Mouse (Mus musculus): ENCODE results near the gene Itpr2. TPM values are rescaled to one million over a fixed set of nuclear protein-coding genes. Genes with fewer than 3 reads are reported as not detected.

Gene Itpr2
- polyA plus RNA-seq, 1 experiment, result 25.5 TPM

DNA sequence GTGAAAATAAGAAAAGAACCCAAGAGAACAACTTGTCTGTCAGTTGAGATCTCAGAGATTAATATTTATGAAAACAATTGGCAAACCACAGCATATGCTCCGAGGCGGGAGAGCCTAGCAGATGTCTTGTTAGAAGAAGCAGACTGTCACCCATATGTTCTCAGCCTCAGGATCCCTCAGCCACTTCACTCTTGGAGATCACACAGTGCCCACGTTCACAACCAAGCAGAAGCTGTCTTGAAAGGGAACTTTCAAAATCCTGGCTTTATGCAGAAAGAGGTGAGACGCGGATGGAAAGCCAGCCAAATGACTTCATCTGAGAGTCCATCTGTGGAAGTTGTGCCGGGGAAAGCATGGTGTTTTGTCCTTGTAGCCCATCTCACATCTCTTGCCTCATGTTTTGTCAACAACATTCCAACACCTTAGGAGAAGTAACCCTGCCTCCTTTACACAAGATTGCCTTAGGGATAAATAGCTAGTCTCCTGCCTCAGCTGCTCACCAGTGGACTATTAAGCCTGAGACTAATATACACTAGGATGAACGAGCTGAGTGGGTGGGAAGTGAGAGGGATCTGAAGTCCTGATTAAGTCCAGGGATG is 219.9 kb downstream of the Itpr2 start:
- Histone ChIP-seq H3K4me3 (replicated peaks; ENCODE audit: extremely low read depth, low read depth, low read length) (no peak overlapping the region), H3K4me1 (ENCODE audit: control insufficient read depth, insufficient read depth, low read length) (no peaks in the 10 kb centered on the region)
- TF ChIP-seq CTCF (IDR thresholded peaks at IDR 0.05; ENCODE audit: insufficient read depth, low read length) (no peak), POLR2A (IDR thresholded peaks at IDR 0.05; ENCODE audit: borderline replicate concordance, extremely low read depth, low read depth, low read length) (no peak)
- no peak for DNase-seq
- WGBS, result 75% methylated on average over 7 of the region's 7 CpGs

DNA sequence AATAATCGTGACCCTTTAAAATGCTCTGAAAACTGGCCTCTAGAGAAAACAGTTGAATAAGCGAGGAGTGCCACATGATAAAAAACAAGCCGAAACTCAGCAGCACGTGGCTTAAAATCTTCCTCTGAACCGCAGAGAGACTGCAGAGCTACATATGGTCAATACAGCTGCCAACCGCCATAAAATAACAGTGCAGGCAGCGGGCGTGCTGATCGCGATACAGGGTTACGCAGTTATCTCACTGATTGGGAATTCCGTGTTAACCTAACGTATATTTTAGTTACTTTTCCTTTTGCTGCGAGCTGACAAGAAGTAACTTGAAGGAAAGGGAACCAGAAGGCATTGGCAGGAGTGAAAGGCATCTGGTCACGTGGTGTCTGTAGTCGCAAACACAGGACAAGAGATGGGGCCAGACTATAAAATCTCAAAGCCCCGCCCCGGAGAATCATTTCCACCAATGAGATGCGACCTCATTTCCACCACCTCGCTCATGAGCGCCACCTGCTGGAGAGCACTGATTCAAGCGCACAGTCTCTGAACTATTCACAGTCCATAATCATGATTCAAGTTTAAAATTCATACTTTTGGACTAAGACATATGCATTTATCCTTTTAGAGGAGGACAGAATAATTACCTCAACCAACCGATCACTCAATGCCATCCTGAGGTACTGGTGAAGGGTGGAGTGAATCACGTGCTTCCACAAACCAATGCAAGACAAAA is 220.7 kb downstream of the Itpr2 start:
- DNase-seq, result no peak
- TF ChIP-seq CTCF (IDR thresholded peaks at IDR 0.05; ENCODE audit: insufficient read depth, low read length) (peak; percentile 58), POLR2A (IDR thresholded peaks at IDR 0.05; ENCODE audit: borderline replicate concordance, extremely low read depth, low read depth, low read length) (no peak)
- H3K4me1 ChIP-seq (ENCODE audit: control insufficient read depth, insufficient read depth, low read length), result no peaks in the 10 kb centered on the region
- 90% methylated on average over 24 of the region's 24 CpGs for WGBS
- no peak overlapping the region for H3K4me3 ChIP-seq (replicated peaks; ENCODE audit: extremely low read depth, low read depth, low read length)

DNA sequence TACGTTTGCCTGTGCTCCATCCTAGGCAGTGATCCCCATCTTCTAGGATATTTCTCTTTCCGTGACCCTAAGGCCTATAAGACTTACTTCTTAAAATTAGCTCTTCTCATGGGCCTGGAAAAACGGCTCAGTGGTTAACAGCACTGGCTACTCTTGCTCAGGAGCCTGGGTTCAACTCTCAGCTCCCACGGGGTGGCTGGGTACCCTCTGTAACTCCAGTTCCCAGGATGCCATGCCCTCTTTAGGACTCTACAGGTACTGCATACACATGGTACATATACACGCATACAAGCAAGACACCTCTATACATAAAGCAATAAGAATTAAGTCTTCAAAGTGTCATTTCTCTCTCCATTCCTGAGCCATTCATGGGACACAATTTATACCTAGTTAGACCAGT is 228.8 kb downstream of the Itpr2 start:
- Histone ChIP-seq H3K4me1 (ENCODE audit: control insufficient read depth, insufficient read depth, low read length) (peaks cover 5% of the 10 kb centered on the region), H3K4me3 (replicated peaks; ENCODE audit: extremely low read depth, low read depth, low read length) (no peak overlapping the region)
- TF ChIP-seq CTCF (IDR thresholded peaks at IDR 0.05; ENCODE audit: insufficient read depth, low read length) (no peak), POLR2A (IDR thresholded peaks at IDR 0.05; ENCODE audit: borderline replicate concordance, extremely low read depth, low read depth, low read length) (no peak)
- WGBS, result 94% methylated on average over 5 of the region's 5 CpGs
- no peak for DNase-seq

DNA sequence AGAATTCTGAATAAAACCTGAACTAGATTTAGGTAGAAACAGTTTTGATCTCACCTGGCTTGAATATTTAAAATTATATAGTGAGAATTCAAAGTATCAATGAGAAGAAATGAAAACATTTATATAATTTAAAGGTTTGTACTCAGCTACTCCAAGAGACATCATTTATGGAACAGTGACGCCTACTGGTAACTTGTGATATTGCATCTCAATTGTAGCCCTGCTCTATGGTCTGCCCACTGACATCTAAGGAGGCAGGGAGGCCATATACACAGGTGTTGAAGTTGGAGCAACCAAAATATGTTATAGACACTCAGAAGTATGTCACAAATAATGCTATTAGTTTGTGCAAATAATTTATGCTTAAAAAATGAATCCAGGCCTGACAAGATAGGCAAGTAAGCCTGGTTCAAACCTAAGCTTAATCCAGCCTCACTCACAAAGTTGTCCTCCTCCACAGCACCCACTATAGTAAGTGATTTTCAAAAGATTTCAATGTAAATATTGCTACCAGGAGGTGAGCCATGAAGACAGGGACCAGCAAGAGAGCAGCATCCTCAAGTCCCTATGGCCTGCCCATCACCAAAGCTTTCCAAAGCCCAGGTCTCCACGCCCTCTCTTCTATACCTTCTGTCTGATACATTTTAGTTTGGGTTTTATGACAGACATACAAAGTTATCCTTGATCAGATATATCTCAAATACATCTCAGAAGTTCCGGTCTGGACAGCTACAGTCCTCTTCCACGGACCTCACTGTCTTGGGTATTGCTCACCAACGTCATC is 229.6 kb downstream of the Itpr2 start:
- WGBS, result 78% methylated on average over 5 of the region's 5 CpGs
- TF ChIP-seq CTCF (IDR thresholded peaks at IDR 0.05; ENCODE audit: insufficient read depth, low read length) (peak; percentile 55), POLR2A (IDR thresholded peaks at IDR 0.05; ENCODE audit: borderline replicate concordance, extremely low read depth, low read depth, low read length) (no peak)
- peak; percentile 29 for DNase-seq
- H3K4me3 ChIP-seq (replicated peaks; ENCODE audit: extremely low read depth, low read depth, low read length), result no peak overlapping the region
- H3K4me1 ChIP-seq (ENCODE audit: control insufficient read depth, insufficient read depth, low read length), result peaks cover 5% of the 10 kb centered on the region

DNA sequence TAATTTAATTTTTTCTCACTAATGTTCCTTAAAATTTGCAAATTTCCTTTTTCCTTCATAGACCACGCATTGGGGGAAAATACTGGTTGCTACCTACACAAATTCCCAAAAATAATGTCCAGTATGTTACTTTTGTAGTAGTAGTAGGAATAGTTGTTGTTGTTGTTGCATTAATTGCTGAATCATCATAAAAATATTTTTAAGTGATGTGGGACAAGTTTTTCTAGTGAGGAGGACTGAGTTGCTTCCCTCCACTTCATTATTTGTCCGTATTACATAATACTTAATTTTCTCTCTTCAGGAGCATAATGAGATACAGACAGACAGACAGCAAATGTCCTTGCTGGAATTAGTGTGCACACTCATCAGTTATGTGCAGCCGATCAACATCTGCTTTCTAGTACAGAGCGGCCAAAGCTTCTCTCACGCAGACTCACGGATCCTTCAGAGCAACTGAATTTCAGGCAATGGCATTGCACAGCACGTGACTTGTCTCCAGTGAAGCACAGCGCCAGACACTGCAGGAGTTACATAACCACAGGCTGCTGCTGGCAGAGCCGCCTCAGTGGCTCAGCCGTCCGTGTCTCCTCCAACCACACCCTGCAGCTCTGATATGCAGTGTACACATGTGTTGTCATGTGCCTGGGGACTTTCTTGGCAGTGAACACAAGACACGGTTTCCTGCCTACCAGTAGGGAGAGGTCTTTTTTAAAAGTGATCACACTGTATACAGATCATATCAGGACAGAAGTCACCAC is 231.1 kb downstream of the Itpr2 start:
- TF ChIP-seq POLR2A (IDR thresholded peaks at IDR 0.05; ENCODE audit: borderline replicate concordance, extremely low read depth, low read depth, low read length), result no peak
- TF ChIP-seq CTCF (IDR thresholded peaks at IDR 0.05; ENCODE audit: insufficient read depth, low read length), result no peak
- H3K4me1 ChIP-seq (ENCODE audit: control insufficient read depth, insufficient read depth, low read length), result peaks cover 5% of the 10 kb centered on the region
- 27% methylated on average over 12 of the region's 12 CpGs for WGBS
- peak; percentile 59 for DNase-seq
- H3K4me3 ChIP-seq (replicated peaks; ENCODE audit: extremely low read depth, low read depth, low read length), result no peak overlapping the region

DNA sequence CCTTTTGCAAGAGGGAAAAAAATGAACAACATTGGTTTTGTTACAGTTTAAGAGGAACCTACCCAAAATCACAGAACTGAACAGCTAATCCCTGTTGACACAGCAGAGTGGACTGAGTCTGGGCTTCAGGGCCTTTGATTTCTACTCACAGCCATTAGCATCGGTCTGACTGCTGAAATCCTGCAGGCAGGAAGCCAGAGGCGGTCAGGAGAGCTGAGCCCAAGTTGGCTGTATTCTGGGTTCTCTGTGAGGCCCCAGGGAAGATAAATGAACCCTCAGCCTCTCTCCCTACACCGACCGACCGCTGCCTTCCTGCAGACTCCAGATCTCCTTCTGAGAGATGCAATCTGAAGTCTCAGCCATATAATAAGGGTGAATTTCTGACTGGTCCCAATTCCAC is 231.9 kb downstream of the Itpr2 start:
- Histone ChIP-seq H3K4me3 (replicated peaks; ENCODE audit: extremely low read depth, low read depth, low read length) (no peak overlapping the region), H3K4me1 (ENCODE audit: control insufficient read depth, insufficient read depth, low read length) (peaks cover 5% of the 10 kb centered on the region)
- 59% methylated on average over 5 of the region's 5 CpGs for WGBS
- TF ChIP-seq CTCF (IDR thresholded peaks at IDR 0.05; ENCODE audit: insufficient read depth, low read length) (no peak), POLR2A (IDR thresholded peaks at IDR 0.05; ENCODE audit: borderline replicate concordance, extremely low read depth, low read depth, low read length) (no peak)
- DNase-seq, result no peak

DNA sequence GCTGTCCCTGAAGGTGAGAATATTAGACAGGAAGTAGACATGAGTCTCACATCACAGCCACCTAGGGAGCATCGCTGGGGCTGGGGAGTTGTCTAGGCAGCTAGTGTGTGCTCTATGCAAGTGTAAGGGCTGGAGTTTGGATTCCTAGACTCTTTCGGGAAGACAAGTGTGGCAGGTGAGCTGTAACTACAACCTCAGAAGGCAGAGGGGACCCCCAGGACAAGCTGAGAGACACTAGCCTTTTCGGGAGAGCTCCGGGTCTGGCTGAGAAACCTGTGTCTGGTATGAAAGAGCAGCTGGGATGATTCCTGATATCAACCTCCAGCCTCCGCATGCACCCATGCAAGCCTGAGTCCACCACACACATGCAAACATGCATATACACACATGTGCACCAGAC is 232.7 kb downstream of the Itpr2 start:
- peaks cover 5% of the 10 kb centered on the region for H3K4me1 ChIP-seq (ENCODE audit: control insufficient read depth, insufficient read depth, low read length)
- no peak for DNase-seq
- 94% methylated on average over 5 of the region's 5 CpGs for WGBS
- TF ChIP-seq CTCF (IDR thresholded peaks at IDR 0.05; ENCODE audit: insufficient read depth, low read length), result no peak
- TF ChIP-seq POLR2A (IDR thresholded peaks at IDR 0.05; ENCODE audit: borderline replicate concordance, extremely low read depth, low read depth, low read length), result no peak
- H3K4me3 ChIP-seq (replicated peaks; ENCODE audit: extremely low read depth, low read depth, low read length), result no peak overlapping the region

DNA sequence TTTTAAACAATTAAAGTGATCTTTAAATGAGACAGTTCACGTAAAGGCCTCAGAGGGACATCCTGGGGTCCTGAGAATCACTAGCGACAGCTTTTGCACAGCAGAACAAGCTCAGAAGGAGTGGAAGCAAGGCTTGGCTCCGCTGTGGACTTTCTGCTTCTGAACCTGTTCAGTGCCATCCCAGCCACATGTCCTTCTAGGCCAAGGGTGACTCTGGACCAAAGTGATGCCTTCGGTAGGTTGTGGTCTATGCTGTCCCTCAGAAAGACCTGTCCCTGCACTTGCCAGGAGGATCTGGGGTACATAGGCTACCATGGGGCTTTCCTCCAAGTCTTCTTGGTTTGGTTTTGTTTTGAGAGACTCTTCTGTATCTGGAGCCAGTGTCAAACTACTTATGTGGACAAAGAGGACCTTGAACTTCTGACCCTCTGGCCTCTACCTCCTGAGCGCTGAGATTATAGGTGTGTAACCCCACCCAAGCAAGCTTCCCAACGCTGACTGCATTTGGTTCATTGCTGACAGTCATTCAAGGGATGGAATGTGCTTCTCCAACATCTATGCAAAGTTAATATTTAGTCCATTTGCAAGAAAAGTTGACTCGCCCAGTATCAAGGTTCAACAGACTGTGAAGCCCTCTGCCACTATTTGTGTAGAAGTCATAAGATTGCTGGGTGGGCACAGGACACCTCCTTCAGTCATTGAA is 241.2 kb downstream of the Itpr2 start:
- WGBS, result 90% methylated on average over 7 of the region's 7 CpGs
- no peak for DNase-seq

More for the DNA sequence above, 241.2 kb downstream of the Itpr2 start:
- no peak overlapping the region for H3K4me3 ChIP-seq (replicated peaks; ENCODE audit: extremely low read depth, low read depth, low read length)
- no peak for TF ChIP-seq CTCF (IDR thresholded peaks at IDR 0.05; ENCODE audit: insufficient read depth, low read length)
- no peak for TF ChIP-seq POLR2A (IDR thresholded peaks at IDR 0.05; ENCODE audit: borderline replicate concordance, extremely low read depth, low read depth, low read length)
- peaks cover 4% of the 10 kb centered on the region; the same call in 1 of the 2 replicates for H3K4me1 ChIP-seq (ENCODE audit: control insufficient read depth, insufficient read depth, low read length)
